Mouse (Mus musculus) CD4-positive, CD25-positive, alpha-beta regulatory T cell, adult 2 months (primary cell): ENCODE data around the gene Gm21820.
"Not testable (repeated sequence)": the region's sequence is repeated elsewhere in the genome, so short reads cannot be mapped to it uniquely, and the experiment has no call there.

Experiments used
- DNase-seq: peaks from one replicate; pipeline ENCODE4 v3.0.0-alpha.2; 2012; ENCODE audit warnings: low read depth, low spot score

The Gm21820 gene

DNA sequence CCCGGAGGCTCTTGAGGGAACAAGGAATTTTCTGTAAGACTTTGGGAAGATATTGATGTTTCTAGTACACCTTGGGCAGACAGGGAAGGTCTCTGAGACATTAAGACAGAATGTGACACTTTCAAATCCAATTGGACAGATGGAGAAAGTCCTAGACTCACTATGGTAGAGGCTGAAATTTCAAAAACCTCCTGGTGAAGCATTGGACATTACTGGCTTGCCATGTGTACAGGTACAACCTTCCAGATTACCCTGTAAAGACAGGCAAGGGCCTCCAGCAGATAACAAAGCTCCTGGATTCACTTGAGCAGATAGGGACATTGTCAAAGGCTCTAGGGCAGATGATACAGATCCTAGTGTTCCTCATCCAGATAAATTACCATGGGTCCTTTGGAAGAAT, at the start of gene Gm21820:
Gm21820 (minus strand) TSS at position 101 of the 400 bp plus-strand sequence.
- DNase-seq = not testable (repeated sequence)
